In the genomic region with DNA sequence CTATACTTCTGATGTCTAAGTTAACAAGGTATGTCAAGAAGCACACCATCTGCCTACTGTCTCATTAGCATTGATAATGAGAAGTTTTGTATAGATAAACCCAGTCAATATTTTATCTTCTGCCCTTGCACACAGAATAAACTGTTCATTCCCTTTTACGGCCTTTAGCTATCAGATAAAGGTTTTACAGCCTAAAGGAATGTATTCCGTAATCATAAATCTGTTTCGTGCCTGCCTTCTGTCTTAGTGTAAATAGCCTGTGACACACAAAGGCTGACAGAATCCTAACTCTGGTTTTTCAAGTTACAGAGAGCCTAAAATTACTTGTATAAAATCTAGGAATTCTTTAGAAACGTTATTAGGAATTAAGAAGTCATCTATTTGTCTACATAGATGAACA, we compare ENCODE assay signal across 24 mouse cellular contexts.
DNase-seq lines count a peak whose midpoint lies in the region; ATAC-seq and TF ChIP-seq lines count a peak whose summit lies in the region.
"Had no signal": no experiment of that assay in that cellular context is flagged by ENCODE, and none has a peak within 500 bp of the region (broad histone marks: within the 10 kb centered on the region; RNA-seq: fewer than 3 reads in every experiment).

No protein-coding gene starts in this region.

- WGBS in kidney, postnatal 0 days, result 46% methylated on average over 4 of the region's 4 CpGs
- 32% methylated on average over 4 of the region's 4 CpGs for WGBS in intestine, embryonic 16.5 days

- no peak overlapping the region for H3K9ac ChIP-seq in kidney, postnatal 0 days (ENCODE audit: low read depth, low read length)
- H3K9ac ChIP-seq in intestine, embryonic 16.5 days (ENCODE audit: low read depth, low read length), result no peak overlapping the region
- H3K9ac ChIP-seq: embryonic facial prominence, embryonic 12.5 days; forebrain, embryonic 13.5 days; forebrain, embryonic 15.5 days had no signal

- no peaks in the 10 kb centered on the region for H3K27me3 ChIP-seq in kidney, postnatal 0 days (ENCODE audit: insufficient read depth, low read length)
- no peaks in the 10 kb centered on the region for H3K27me3 ChIP-seq in intestine, embryonic 16.5 days (replicated peaks; ENCODE audit: control insufficient read depth, insufficient read depth, low read length)
- H3K27me3 ChIP-seq: CH12.LX; embryonic facial prominence, embryonic 12.5 days; forebrain, embryonic 13.5 days; forebrain, embryonic 15.5 days had no signal

- H3K4me3 ChIP-seq in kidney, postnatal 0 days (replicated peaks; ENCODE audit: low read depth, low read length), result no peak overlapping the region
- H3K4me3 ChIP-seq in intestine, embryonic 16.5 days (ENCODE audit: low read length), result no peak overlapping the region
- no peak overlapping the region for H3K4me3 ChIP-seq in gastrocnemius, adult 2 months
- H3K4me3 ChIP-seq: embryonic facial prominence, embryonic 10.5 days; embryonic facial prominence, embryonic 12.5 days; forebrain, embryonic 13.5 days; forebrain, embryonic 15.5 days had no signal

- H3K4me2 ChIP-seq in kidney, postnatal 0 days (ENCODE audit: low read length), result no peak overlapping the region
- no peak overlapping the region for H3K4me2 ChIP-seq in intestine, embryonic 16.5 days (ENCODE audit: low read depth, low read length)
- H3K4me2 ChIP-seq: embryonic facial prominence, embryonic 12.5 days; forebrain, embryonic 13.5 days; forebrain, embryonic 15.5 days had no signal

- H3K27ac ChIP-seq in kidney, postnatal 0 days, result no peak overlapping the region
- H3K27ac ChIP-seq in intestine, embryonic 16.5 days (ENCODE audit: low read length), result no peak overlapping the region
- H3K27ac ChIP-seq in gastrocnemius, adult 2 months, result no peak overlapping the region
- H3K27ac ChIP-seq: embryonic facial prominence, embryonic 10.5 days; embryonic facial prominence, embryonic 12.5 days; forebrain, embryonic 13.5 days; forebrain, embryonic 15.5 days had no signal

- TF ChIP-seq CTCF in kidney, postnatal 0 days (IDR thresholded peaks at IDR 0.05; ENCODE audit: low read depth), result no peak
- no peak for TF ChIP-seq CTCF in gastrocnemius, adult 2 months (IDR thresholded peaks at IDR 0.05)

- intact Hi-C loops in gastrocnemius, adult 2 months (cut with DNase I), result no loop called here

- H3K9me3 ChIP-seq in kidney, postnatal 0 days (replicated peaks; ENCODE audit: low read length), result no peaks in the 10 kb centered on the region
- H3K9me3 ChIP-seq in intestine, embryonic 16.5 days (ENCODE audit: control insufficient read depth, low read length), result no peaks in the 10 kb centered on the region
- H3K9me3 ChIP-seq: embryonic facial prominence, embryonic 10.5 days; embryonic facial prominence, embryonic 12.5 days; forebrain, embryonic 13.5 days; forebrain, embryonic 15.5 days had no signal

- no peak for ATAC-seq in kidney, postnatal 0 days (replicated peaks; ENCODE audit: low FRiP score, low read depth)
- peak; percentile 60 for ATAC-seq in intestine, embryonic 16.5 days
- ATAC-seq: activated CD4-positive, CD25-positive, alpha-beta regulatory T cell, adult 4 months; CD4-positive, CD25-positive, alpha-beta regulatory T cell, adult 4 months; forebrain, embryonic 13.5 days; forebrain, embryonic 15.5 days; Patski had no signal

- H3K4me1 ChIP-seq in kidney, postnatal 0 days (replicated peaks; ENCODE audit: insufficient read depth, low read length), result no peaks in the 10 kb centered on the region
- H3K4me1 ChIP-seq in intestine, embryonic 16.5 days (ENCODE audit: control insufficient read depth, insufficient read depth, low read length), result peaks cover 3% of the 10 kb centered on the region
- H3K4me1 ChIP-seq: embryonic facial prominence, embryonic 12.5 days; forebrain, embryonic 13.5 days had no signal

- DNase-seq in heart, adult 11 months, result peak; percentile 9
- no peak for DNase-seq in heart, adult 18-20 months
- peak; percentile 27 for DNase-seq in kidney, postnatal 0 days (ENCODE audit: low spot score)
- DNase-seq in kidney, postnatal 10 days, result no peak
- DNase-seq in gastrocnemius, adult 2 months, result no peak
- DNase-seq: adrenal gland, adult 8-10 months; adrenal gland, postnatal 14 days; adrenal gland, postnatal 36 days; B cell, adult 2 months; cerebellum, adult 11-12 months; cerebellum, adult 2 months; cerebellum, adult 9-10 months; cerebellum, postnatal 10 days; cerebellum, postnatal 25 days had no signal

- H3K36me3 ChIP-seq in kidney, postnatal 0 days (ENCODE audit: insufficient read depth, low read length), result no peaks in the 10 kb centered on the region
- no peaks in the 10 kb centered on the region for H3K36me3 ChIP-seq in intestine, embryonic 16.5 days (ENCODE audit: control insufficient read depth, insufficient read depth, low read length)
- H3K36me3 ChIP-seq: embryonic facial prominence, embryonic 10.5 days; embryonic facial prominence, embryonic 12.5 days; forebrain, embryonic 15.5 days; G1E had no signal

Comparison
In these comparisons a context has a peak if more than half of its experiments do, and no peak if none do; other contexts are left out.
1. DNase-seq: peak in heart, adult 11 months (single experiment) and kidney, postnatal 0 days (single experiment); none in heart, adult 18-20 months (0 of 2), kidney, postnatal 10 days (single experiment) and gastrocnemius, adult 2 months (single experiment).